Mouse (Mus musculus): ENCODE data around the gene Thtpa. TPM values are rescaled to one million over a fixed set of nuclear protein-coding genes. Genes with fewer than 3 reads are reported as not detected.

Gene Thtpa
- 10 to 100 TPM; 21.7 to 24.7 TPM for total RNA-seq (2021)
- long read RNA-seq, experiment 1, transcript Thtpa-201 (2 exons, 2,830 nt) = major isoform, 35 of 39 reads
- long read RNA-seq, experiment 1, partial matches to known transcripts = 0 of 39 reads
- long read RNA-seq, experiment 1, other reads (novel, unspliced or antisense) = 4 of 39 reads
- long read RNA-seq, experiment 2, transcript Thtpa-201 (2 exons, 2,830 nt) = major isoform, 37 of 39 reads
- long read RNA-seq, experiment 2, partial matches to known transcripts = 0 of 39 reads
- long read RNA-seq, experiment 2, other reads (novel, unspliced or antisense) = 2 of 39 reads

DNA sequence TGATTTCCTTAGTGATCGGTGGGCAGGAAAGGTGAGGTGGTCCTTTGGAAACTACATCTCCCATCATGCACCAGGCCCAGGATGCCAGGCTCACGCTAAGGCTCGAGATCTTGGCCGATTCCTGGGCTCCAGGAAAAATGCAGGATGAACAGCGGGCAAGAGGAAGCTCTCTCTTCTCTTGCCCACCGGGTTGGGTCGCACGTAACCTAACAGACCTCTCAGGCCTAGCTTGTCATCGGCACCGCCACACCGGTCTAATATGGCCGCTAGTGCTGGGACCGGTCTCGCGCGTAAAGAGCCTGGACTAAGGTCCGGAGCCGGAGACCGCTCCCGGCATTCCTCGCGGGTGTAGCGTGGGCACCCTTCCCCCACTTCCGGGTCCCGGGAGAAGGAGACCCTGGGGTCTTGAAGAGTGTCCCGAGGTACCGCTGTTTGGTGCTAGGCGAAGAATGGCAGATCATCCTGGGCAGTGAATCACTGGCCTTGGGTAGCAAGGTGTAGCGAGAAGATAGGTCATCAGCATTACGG, at the start of gene Thtpa:
TSS of gene Thtpa (plus strand) at position 81 of the 528 bp plus-strand sequence.
- DNase-seq (ENCODE audit: low spot score in 2 of 2) = peak in 1 of 2 experiments; percentile 82

DNA sequence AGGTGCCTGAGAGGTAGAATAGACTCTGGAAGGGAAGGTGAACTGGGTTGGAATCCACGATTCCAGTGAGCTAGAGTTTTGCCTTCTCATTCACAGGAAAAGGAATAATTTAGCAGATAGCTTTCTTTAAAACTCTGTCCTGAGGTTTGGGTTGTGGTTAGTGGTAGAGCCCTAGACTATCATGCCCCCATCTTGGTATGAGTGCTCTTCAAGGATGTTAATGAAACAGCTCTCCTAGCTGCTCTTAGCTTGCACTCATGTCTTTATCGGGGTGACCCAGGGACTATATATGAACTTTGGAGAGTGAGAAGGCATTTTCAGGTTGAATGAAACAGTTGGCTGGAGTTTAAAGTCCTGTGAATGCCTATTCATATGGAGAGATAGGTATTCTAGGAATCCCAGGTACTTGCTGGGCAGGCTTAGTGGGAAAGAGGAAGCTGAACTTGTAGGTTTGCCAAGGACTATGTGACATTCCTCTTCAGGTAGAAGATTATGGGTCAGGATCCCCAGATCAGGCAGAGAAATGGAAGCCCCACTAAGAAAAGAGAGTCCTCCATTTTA, 46.5 kb upstream of the Thtpa start:
- no peak for DNase-seq (ENCODE audit: low spot score in 2 of 2)

DNA sequence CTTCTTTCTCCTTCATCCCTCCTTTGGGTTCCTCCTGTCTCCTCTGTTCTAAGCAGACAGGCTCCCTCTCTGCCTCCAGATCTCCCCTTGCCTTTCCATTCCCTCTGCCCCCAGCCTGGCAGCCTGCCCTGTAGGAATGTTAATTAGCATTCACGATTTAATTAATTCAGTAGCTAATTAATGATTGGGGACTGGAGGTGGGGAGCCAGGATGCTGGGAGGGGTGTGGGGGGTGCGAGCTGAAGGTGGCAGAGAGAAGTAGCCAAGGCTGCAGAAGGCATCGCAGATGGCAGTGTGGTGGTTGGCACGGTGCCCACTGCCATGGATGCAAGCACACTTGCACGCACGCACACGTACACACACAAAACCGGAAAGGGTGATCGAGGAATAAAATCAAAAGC, 42.1 kb upstream of the Thtpa start:
- DNase-seq (ENCODE audit: low spot score in 2 of 2) = peak; percentile 89 to 96

- DNase-seq (ENCODE audit: low spot score in 2 of 2) = no peak
Measured at GRCm38 (mm10) chr14:55053050-55053449, 41.5 kb upstream of the Thtpa start.

DNA sequence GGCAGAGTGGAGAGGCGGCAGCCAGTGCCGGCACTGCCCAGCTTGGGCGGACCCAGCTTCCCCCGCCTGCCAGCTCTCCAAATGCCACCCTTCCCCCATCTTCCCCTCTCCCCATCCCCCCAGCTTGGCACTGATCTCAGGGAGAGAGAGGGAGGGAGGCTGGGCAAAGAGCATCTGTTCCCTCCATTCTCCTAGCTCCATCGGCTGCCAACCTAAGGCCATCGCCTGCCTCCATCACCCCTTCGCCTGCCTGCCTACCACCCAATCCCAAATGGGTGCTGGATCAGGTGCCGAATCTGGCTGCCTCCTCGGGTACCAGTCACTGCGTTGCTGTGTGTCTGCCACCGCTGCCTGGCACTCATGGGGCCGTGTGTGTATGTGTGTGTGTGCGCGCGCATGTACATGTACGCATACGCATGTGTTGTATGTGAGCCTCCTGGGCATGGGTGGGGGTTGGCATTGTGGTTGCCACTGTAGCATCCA, 40.8 kb upstream of the Thtpa start:
- DNase-seq (ENCODE audit: low spot score in 2 of 2) = peak in 1 of 2 experiments; percentile 89

- peak in 1 of 2 experiments; percentile 84 for DNase-seq (ENCODE audit: low spot score in 2 of 2)
Measured at GRCm38 (mm10) chr14:55054191-55054749, 40.3 kb upstream of the Thtpa start.

DNA sequence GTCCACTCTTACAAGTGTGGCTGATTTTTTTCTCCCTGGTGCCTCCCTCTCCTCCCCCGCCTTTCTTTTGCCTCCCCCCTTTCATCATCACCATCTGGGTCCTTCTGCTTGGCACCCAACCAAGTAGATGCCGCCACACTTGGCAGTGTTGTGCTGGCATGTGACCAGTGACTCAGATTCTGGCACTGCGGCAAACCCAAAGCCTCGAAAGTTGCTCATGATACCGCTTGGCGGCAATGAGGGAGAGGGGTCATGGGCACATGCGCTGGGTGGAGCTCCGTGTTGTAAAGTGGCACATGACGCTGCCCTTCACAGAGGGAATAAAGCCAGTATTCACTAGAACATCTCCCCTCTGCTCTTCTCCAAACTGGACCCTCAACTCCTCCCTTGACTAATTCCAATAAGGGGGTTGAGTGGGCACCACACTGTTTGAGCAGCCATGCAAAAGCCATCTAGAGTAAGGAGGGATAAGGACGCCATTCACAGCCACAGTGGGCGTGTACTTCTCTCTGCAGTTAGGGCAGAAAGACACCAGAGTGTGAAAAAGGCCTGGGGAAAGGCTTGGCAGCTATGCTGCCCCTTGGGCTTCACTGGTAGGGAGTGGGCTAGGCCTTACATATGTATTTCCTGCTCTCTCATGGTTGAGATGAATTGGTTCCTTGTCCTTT, 39.3 kb upstream of the Thtpa start:
- DNase-seq (ENCODE audit: low spot score in 2 of 2) = peak; percentile 91 to 93

DNA sequence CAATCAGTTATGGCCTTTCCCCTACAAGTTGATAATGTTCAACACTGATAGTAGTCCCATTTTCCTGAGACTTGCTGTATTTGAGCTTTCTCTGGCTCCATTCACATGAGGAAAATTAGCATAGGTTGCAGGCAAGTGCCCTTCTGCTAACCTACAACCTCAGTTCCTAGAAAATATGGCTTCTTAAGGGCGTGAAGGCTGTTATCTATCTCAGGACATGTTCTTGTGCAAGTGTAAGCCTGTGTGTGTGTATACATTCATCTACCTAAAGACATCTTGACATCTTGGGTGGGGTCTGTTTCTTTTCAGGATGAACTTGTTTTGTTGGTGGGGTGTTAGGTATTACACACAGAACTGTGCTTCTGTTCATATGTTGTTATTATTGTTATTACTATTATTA, 35.6 kb upstream of the Thtpa start:
- DNase-seq (ENCODE audit: low spot score in 2 of 2) = no peak

DNA sequence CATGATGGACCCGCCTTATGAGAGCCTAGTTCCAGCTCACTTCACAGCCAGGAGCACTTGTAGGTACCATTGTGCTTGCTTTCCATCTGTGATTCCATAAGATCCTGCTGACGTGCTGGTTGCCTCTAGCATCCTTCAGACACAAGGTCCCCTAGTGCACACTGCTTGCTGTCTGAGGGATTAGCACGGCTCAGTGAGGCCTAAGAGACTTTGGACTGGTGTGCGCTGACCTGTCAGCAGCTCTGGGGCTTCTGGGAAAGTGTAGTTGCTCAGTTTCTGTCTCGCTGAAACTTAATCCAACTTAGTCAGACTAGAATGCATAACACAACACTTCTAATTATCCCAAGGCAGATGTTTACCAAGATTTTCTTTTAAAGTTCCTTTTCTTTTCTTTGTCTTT, 34.7 kb upstream of the Thtpa start:
- DNase-seq (ENCODE audit: low spot score in 2 of 2) = no peak

GRCm38 (mm10) chr14:55061845-55062244, 32.7 kb upstream of the Thtpa start:
- no peak for DNase-seq (ENCODE audit: low spot score in 2 of 2)

- DNase-seq (ENCODE audit: low spot score in 2 of 2) = no peak
Measured at GRCm38 (mm10) chr14:55062626-55063025, 32.0 kb upstream of the Thtpa start.

- DNase-seq (ENCODE audit: low spot score in 2 of 2) = no peak
Measured at GRCm38 (mm10) chr14:55063117-55063516, 31.5 kb upstream of the Thtpa start.

DNA sequence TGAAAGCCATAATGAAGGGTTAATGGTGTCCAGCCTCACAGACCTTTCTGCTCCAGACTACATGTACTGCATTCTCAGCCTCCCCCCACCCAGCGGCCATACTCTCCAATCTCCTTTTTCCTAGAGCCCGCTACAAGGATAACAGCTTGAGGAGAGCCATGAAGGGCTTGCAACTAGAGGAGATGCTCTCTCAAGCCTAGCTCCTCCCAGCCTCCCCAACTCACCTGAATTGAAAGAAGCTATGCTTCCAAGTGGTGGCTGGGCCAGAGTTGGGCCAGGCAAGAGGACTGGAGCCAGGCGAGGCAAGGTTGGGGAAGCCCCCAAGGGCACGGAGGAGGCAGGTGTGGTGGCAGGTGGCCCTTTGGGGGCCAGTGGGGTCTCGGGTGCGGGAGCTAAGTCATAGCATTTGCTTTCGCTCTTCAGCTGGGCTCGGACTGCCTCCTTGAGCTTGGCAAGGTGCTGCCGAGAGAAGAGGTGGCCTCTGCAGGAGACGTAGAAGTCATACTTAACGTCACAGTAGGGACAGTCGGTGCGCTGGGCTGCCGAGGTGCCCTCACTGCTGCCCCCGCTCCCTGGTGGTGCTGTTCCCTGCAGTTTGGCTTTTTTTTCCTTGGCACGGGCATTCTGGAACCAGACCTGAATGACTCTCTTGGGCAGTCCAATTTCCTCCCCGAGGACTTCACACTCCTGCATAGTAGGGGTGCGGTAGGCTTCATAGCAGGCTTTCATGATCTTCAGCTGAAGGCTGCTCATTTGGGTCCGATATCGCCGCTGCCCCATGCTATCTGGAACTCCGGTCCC, 30.8 kb upstream of the Thtpa start:
- no peak for DNase-seq (ENCODE audit: low spot score in 2 of 2)

GRCm38 (mm10) chr14:55064481-55065370, 29.9 kb upstream of the Thtpa start:
- no peak for DNase-seq (ENCODE audit: low spot score in 2 of 2)

DNA sequence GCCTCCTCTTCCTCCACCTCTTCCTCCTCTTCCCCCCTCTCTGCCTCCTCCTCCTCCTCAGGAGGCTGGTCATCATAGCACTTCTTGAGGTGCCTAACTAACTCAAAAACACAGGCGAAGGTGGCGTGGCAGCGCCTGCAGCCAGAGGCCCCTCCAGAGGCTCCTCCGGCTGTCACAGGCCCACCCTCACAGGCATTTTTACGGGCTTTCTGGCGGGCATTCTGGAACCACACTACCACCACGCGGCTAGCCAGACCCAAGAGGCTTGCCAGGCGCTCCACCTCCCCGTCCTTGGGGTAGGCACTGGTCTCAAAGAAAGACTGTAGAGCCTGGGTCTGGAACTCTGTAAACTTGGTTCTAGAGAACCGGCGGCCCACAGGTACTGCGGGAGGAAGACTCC, 29.2 kb upstream of the Thtpa start:
- no peak for DNase-seq (ENCODE audit: low spot score in 2 of 2)

DNA sequence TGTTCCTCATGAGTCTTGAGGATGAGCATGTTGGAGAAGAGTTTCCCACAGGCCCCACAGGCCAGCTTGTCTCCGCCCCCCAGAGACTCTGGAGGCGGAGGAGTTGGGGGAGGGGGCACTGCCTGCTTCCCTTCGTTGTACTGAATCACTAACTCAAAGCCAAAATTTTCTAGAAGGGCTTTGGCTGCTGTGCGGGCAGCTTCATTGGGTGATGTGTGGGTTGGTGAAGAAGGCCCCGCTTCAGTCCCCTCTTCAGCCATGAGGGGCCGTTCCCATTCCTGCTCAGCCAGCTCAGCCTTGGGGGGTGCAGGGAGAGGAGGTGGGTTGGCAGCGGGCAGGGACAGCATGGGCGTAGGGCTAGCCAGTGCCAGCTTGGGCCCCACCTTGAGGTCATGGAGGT, 28.5 kb upstream of the Thtpa start:
- no peak for DNase-seq (ENCODE audit: low spot score in 2 of 2)

DNA sequence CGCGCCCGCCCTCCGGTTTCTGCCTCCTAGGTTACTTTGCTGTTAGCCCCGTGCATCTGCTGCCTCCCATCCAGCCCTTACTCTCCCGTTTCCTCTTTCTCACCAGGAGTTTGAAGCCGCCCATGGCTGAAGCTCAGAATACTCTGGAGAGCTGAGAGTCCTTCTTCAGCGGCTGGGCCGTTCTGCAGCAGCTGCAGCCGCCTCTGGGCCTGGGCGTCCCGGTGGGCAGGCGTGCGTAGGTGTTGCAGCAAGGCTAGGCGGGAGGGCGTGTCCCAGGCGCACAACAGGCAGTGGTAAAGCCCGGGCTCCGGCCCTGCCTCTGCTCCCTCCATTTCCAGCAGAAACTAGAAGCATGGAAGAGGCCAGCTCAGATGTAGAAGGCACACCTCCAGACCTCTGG, 22.8 kb upstream of the Thtpa start:
- no peak for DNase-seq (ENCODE audit: low spot score in 2 of 2)

DNA sequence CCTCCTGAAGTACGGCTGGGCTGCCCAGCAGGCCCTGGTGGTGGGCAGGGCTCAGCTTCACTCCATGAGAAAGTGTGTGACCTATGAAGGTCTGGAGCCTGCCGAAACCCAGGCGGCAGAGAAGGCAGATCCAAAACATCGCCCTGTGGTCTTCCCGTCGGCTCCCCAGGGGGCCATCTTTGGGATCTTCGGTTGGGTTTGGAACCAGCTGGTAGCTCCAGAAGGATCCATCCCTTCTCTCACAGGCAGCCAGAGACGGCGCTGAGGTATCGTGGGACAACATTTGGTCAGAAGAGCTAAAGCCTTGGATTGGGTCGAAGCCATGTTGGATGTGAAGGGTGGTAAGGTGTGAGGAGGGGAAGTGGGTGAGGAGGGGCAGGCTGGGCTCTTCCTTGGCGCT, 20.2 kb upstream of the Thtpa start:
- no peak for DNase-seq (ENCODE audit: low spot score in 2 of 2)

DNA sequence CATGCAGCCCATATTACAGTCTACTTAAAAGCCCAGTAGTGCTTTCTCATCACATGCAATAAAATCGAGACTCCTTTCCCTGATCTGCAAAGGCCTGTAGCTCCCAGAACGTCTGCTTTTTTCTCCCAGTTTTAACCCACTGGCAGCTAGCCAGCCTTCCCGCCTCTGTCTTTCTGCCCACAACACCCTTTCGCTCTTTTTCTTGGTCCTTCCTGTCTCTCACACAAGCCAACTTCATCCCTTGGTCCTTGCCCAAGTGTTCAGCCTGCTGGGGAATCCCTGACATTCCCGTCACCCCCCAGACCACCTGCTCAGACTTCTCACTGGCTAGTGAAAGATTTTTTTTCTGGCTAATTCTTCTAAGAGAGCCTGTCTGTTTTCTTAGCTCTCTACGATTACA, 18.4 kb upstream of the Thtpa start:
- no peak for DNase-seq (ENCODE audit: low spot score in 2 of 2)

- DNase-seq (ENCODE audit: low spot score in 2 of 2) = no peak
Measured at GRCm38 (mm10) chr14:55076956-55077355, 17.6 kb upstream of the Thtpa start.

Measured in layer of hippocampus, postnatal 14 days (tissue).